Comparison of ENCODE assay signal across 9 mouse cellular contexts in the genomic region with DNA sequence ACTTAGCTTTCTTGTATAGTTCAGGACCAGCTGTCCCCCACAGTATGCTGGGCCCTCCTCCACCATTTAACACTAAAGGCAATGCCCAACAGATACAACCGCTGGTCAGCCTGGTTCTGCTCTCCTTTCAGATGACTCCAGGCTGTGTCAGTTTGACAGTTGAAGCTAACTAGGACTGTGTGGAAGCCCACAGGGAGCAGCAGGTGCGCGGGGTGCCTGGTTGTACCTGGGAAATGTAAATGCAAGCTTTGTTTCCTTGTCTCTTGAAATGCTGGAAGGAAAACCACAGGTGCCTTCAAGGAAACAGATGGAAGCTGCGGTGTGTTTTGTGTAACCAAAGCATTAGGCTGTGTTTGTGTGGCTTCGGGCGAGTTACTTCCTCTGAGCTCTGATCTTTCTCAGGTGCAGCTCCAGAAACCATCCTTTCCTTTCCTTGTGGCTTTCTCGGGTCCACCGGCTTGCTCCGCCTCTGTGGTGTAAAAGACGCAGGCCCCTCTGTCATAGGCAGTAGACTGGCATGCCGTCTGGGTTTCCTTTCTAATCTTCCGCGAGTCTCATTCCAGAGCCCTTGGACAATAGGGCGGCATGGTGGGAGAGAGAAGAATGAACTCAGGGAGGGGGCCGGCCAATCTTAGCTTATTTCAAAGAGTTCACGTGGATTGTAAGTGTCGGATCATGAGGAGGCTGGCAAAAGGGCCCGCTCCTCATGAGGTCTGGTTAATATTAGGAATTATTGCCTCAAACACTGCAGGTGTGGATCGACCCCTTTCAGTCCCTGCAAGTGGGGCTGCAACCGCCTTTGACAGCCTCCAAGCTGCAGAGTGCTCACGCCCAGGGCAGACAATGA.
A peak's percentile ranks its signal among the peaks of the same experiment; 100 is the strongest.
DNase-seq lines count a peak whose midpoint lies in the region; ATAC-seq and TF ChIP-seq lines count a peak whose summit lies in the region.
"Had no signal": no experiment of that assay in that cellular context is flagged by ENCODE, and none has a peak within 500 bp of the region (broad histone marks: within the 10 kb centered on the region; RNA-seq: fewer than 3 reads in every experiment).

No protein-coding gene starts in this region.

- peaks cover 4% of the 10 kb centered on the region for H3K4me1 ChIP-seq in kidney, embryonic 16.5 days (ENCODE audit: insufficient read depth, low read length)
- H3K4me1 ChIP-seq in forebrain, embryonic 13.5 days = peaks cover 14% of the 10 kb centered on the region
- peaks cover 7% of the 10 kb centered on the region for H3K4me1 ChIP-seq in limb, embryonic 14.5 days (ENCODE audit: control insufficient read depth, insufficient read depth, low read length)

- no peaks in the 10 kb centered on the region for H3K36me3 ChIP-seq in kidney, embryonic 16.5 days (ENCODE audit: insufficient read depth, low read length)
- no peaks in the 10 kb centered on the region for H3K36me3 ChIP-seq in forebrain, embryonic 13.5 days (ENCODE audit: poor library complexity, severe bottlenecking)
- no peaks in the 10 kb centered on the region for H3K36me3 ChIP-seq in limb, embryonic 14.5 days (ENCODE audit: control insufficient read depth, insufficient read depth, low read length)

- DNase-seq in kidney, adult 9 months = no peak
- no peak for DNase-seq in limb, embryonic 14.5 days (ENCODE audit: low spot score)
- peak; percentile 35 for DNase-seq in thymus, postnatal 0 days (ENCODE audit: low spot score)
- no peak for DNase-seq in ovary, postnatal 14 days (ENCODE audit: low spot score)
- DNase-seq in gastrocnemius, adult 18-20 months (ENCODE audit: low spot score) = no peak
- DNase-seq in adrenal gland, postnatal 25 days = no peak
- DNase-seq: right cerebral cortex, postnatal 25 days had no signal

- 16% methylated on average over 21 of the region's 21 CpGs for WGBS in kidney, embryonic 16.5 days
- 6% methylated on average over 21 of the region's 21 CpGs for WGBS in forebrain, embryonic 13.5 days
- 17% methylated on average over 21 of the region's 21 CpGs for WGBS in limb, embryonic 14.5 days

- H3K27me3 ChIP-seq in kidney, embryonic 16.5 days (ENCODE audit: insufficient read depth, low read length) = no peaks in the 10 kb centered on the region
- H3K27me3 ChIP-seq in forebrain, embryonic 13.5 days = 0 out of 2 replicates have a peak, but pooled peaks cover 2% of the 10 kb centered on the region
- H3K27me3 ChIP-seq in limb, embryonic 14.5 days (ENCODE audit: control insufficient read depth, insufficient read depth, low read length) = no peaks in the 10 kb centered on the region

- ATAC-seq in kidney, embryonic 16.5 days (ENCODE audit: low FRiP score, low TSS enrichment) = no peak
- peak; percentile 81 for ATAC-seq in forebrain, embryonic 13.5 days
- ATAC-seq in limb, embryonic 14.5 days (ENCODE audit: low FRiP score, low read depth) = no peak

- no peak overlapping the region for H3K27ac ChIP-seq in kidney, embryonic 16.5 days (ENCODE audit: low read length)
- peak overlapping the region; percentile 44 for H3K27ac ChIP-seq in forebrain, embryonic 13.5 days
- H3K27ac ChIP-seq in limb, embryonic 14.5 days (replicated peaks; ENCODE audit: low read depth, low read length) = no peak overlapping the region

- H3K9ac ChIP-seq in kidney, embryonic 16.5 days (replicated peaks; ENCODE audit: low read length) = peak overlapping the region; percentile 24; the same call in 1 of the 2 replicates
- H3K9ac ChIP-seq in forebrain, embryonic 13.5 days = peak overlapping the region; percentile 48
- H3K9ac ChIP-seq in limb, embryonic 14.5 days (ENCODE audit: low read depth, low read length, severe bottlenecking) = peak overlapping the region; percentile 26; the same call in 1 of the 2 replicates

- no peak for TF ChIP-seq POLR2A in limb, embryonic 14.5 days (IDR thresholded peaks at IDR 0.05; ENCODE audit: borderline replicate concordance, extremely low read depth, insufficient read depth, insufficient read length)

- no peaks in the 10 kb centered on the region for H3K9me3 ChIP-seq in kidney, embryonic 16.5 days (ENCODE audit: low read length)
- H3K9me3 ChIP-seq in forebrain, embryonic 13.5 days (replicated peaks) = no peaks in the 10 kb centered on the region
- H3K9me3 ChIP-seq in limb, embryonic 14.5 days (ENCODE audit: control insufficient read depth, low read length) = no peaks in the 10 kb centered on the region

- H3K4me2 ChIP-seq in kidney, embryonic 16.5 days (replicated peaks; ENCODE audit: low read depth, low read length) = peak overlapping the region; percentile 45
- peak overlapping the region; percentile 59 for H3K4me2 ChIP-seq in forebrain, embryonic 13.5 days
- H3K4me2 ChIP-seq in limb, embryonic 14.5 days (replicated peaks; ENCODE audit: low read depth, low read length, severe bottlenecking) = peak overlapping the region; percentile 47

- H3K4me3 ChIP-seq in kidney, embryonic 16.5 days (ENCODE audit: low read length) = peak overlapping the region; percentile 18
- H3K4me3 ChIP-seq in forebrain, embryonic 13.5 days = peak overlapping the region; percentile 28
- H3K4me3 ChIP-seq in limb, embryonic 14.5 days (replicated peaks; ENCODE audit: low read length) = peak overlapping the region; percentile 25
